23 mouse cellular contexts compared by ENCODE assay signal in the genomic region with DNA sequence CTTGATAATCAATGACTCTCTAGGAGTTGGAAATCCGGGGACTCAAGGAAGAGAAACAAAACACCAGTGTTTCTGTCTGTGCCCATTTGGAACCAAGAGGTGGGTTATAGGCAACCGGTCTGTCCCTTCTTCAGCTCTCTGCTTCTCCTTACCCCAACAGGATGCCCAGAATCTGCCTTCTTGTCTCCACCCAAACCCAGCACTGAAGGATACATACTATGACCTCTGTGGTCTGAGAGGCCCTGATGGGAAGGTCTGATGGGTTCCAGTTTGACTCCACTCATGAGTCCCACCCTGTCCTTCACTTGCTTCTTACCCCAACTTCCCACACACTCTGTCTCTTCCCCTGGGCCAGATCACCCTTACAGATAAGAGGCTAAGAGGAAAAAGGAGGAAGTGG. TPM values are rescaled to one million over a fixed set of nuclear protein-coding genes. Genes with fewer than 3 reads are reported as not detected.
A peak's percentile ranks its signal among the peaks of the same experiment; 100 is the strongest.
DNase-seq lines count a peak whose midpoint lies in the region; ATAC-seq and TF ChIP-seq lines count a peak whose summit lies in the region.
"Had no signal": no experiment of that assay in that cellular context is flagged by ENCODE, and none has a peak within 500 bp of the region (broad histone marks: within the 10 kb centered on the region; RNA-seq: fewer than 3 reads in every experiment).

No protein-coding gene starts in this region.

- intact Hi-C loops in left cerebral cortex, postnatal 25 days (cut with DNase I), result no loop called here

- 88% methylated on average over 2 of the region's 2 CpGs for WGBS in midbrain, embryonic 11.5 days
- 80% methylated on average over 2 of the region's 2 CpGs for WGBS in midbrain, postnatal 0 days
- 80% methylated on average over 2 of the region's 2 CpGs for WGBS in intestine, embryonic 14.5 days
- 72% methylated on average over 2 of the region's 2 CpGs for WGBS in intestine, postnatal 0 days

- TF ChIP-seq CTCF in midbrain, postnatal 0 days (IDR thresholded peaks at IDR 0.05), result no peak
- TF ChIP-seq CTCF in intestine, postnatal 0 days (IDR thresholded peaks at IDR 0.05; ENCODE audit: low read depth), result no peak

- H3K36me3 ChIP-seq in midbrain, embryonic 11.5 days (ENCODE audit: control insufficient read depth, insufficient read depth, low read length), result no peaks in the 10 kb centered on the region
- no peaks in the 10 kb centered on the region for H3K36me3 ChIP-seq in midbrain, postnatal 0 days (ENCODE audit: insufficient read depth, low read length)
- H3K36me3 ChIP-seq in intestine, embryonic 14.5 days (ENCODE audit: control insufficient read depth, insufficient read depth, low read length), result no peaks in the 10 kb centered on the region
- H3K36me3 ChIP-seq in intestine, postnatal 0 days (ENCODE audit: control insufficient read depth, insufficient read depth), result no peaks in the 10 kb centered on the region
- H3K36me3 ChIP-seq: hindbrain, embryonic 12.5 days; hindbrain, embryonic 15.5 days had no signal

- no peak overlapping the region for H3K27ac ChIP-seq in midbrain, embryonic 11.5 days (ENCODE audit: low read depth, low read length)
- no peak overlapping the region for H3K27ac ChIP-seq in midbrain, postnatal 0 days (ENCODE audit: low read depth, low read length)
- no peak overlapping the region for H3K27ac ChIP-seq in intestine, embryonic 14.5 days (ENCODE audit: low read depth)
- H3K27ac ChIP-seq in intestine, postnatal 0 days (ENCODE audit: low read depth, low read length), result no peak overlapping the region
- H3K27ac ChIP-seq: heart, adult 2 months; hindbrain, embryonic 12.5 days; hindbrain, embryonic 15.5 days had no signal

- no peaks in the 10 kb centered on the region for H3K9me3 ChIP-seq in midbrain, embryonic 11.5 days (ENCODE audit: control insufficient read depth, low read length)
- H3K9me3 ChIP-seq in midbrain, postnatal 0 days (ENCODE audit: low read length), result no peaks in the 10 kb centered on the region
- no peaks in the 10 kb centered on the region for H3K9me3 ChIP-seq in intestine, embryonic 14.5 days (ENCODE audit: control insufficient read depth, low read length)
- no peaks in the 10 kb centered on the region for H3K9me3 ChIP-seq in intestine, postnatal 0 days (ENCODE audit: control insufficient read depth)
- H3K9me3 ChIP-seq: G1E; hindbrain, embryonic 12.5 days; hindbrain, embryonic 15.5 days had no signal

- no peak for ATAC-seq in midbrain, embryonic 11.5 days (ENCODE audit: low FRiP score)
- ATAC-seq in midbrain, postnatal 0 days (ENCODE audit: low FRiP score), result no peak
- ATAC-seq in intestine, embryonic 14.5 days (replicated peaks; ENCODE audit: low FRiP score, low TSS enrichment, low read depth), result no peak
- ATAC-seq in intestine, postnatal 0 days, result no peak
- ATAC-seq: forebrain, embryonic 14.5 days; forebrain, postnatal 0 days had no signal

- DNase-seq in midbrain, embryonic 11.5 days (ENCODE audit: low spot score, missing footprints), result peak; percentile 61
- no peak for DNase-seq in midbrain, postnatal 0 days (ENCODE audit: low spot score)
- DNase-seq in intestine, embryonic 14.5 days (ENCODE audit: low spot score), result peak; percentile 16
- DNase-seq in left cerebral cortex, postnatal 25 days (ENCODE audit: low spot score in 2 of 2), result no peak
- no peak for DNase-seq in thymus, postnatal 14 days
- DNase-seq: adrenal gland, adult 2 months; adrenal gland, postnatal 14 days; B cell, adult 2 months; cerebellum, adult 11-12 months; cerebellum, adult 8-10 months; cerebellum, postnatal 14 days; forebrain, postnatal 0 days; gastrocnemius, adult 2 months; gastrocnemius, postnatal 25 days; heart, adult 2 months; kidney, adult 11 months had no signal

- H3K4me1 ChIP-seq in midbrain, embryonic 11.5 days (ENCODE audit: control insufficient read depth, insufficient read depth, low read length), result peaks cover 7% of the 10 kb centered on the region; the same call in 1 of the 2 replicates
- no peaks in the 10 kb centered on the region for H3K4me1 ChIP-seq in midbrain, postnatal 0 days (ENCODE audit: insufficient read depth, low read length)
- H3K4me1 ChIP-seq in intestine, embryonic 14.5 days (replicated peaks; ENCODE audit: control insufficient read depth, insufficient read depth, low read length), result peaks cover 9% of the 10 kb centered on the region; the same call in 1 of the 2 replicates
- H3K4me1 ChIP-seq in intestine, postnatal 0 days (replicated peaks; ENCODE audit: control insufficient read depth, insufficient read depth, low read length), result 0 out of 2 replicates have a peak, but pooled peaks cover 3% of the 10 kb centered on the region

- H3K4me3 ChIP-seq in midbrain, embryonic 11.5 days (ENCODE audit: low read depth, low read length), result no peak overlapping the region
- H3K4me3 ChIP-seq in midbrain, postnatal 0 days (ENCODE audit: low read depth, low read length), result no peak overlapping the region
- no peak overlapping the region for H3K4me3 ChIP-seq in intestine, embryonic 14.5 days (ENCODE audit: low read depth, low read length)
- H3K4me3 ChIP-seq in intestine, postnatal 0 days (ENCODE audit: low read depth, low read length), result no peak overlapping the region
- H3K4me3 ChIP-seq: gastrocnemius, adult 2 months; heart, adult 2 months; hindbrain, embryonic 12.5 days; hindbrain, embryonic 15.5 days had no signal

- H3K9ac ChIP-seq in midbrain, embryonic 11.5 days (ENCODE audit: low read length), result no peak overlapping the region
- no peak overlapping the region for H3K9ac ChIP-seq in midbrain, postnatal 0 days (replicated peaks; ENCODE audit: low read length, poor library complexity, severe bottlenecking)
- H3K9ac ChIP-seq in intestine, embryonic 14.5 days (ENCODE audit: low read length), result no peak overlapping the region
- H3K9ac ChIP-seq in intestine, postnatal 0 days (ENCODE audit: low read depth, low read length), result no peak overlapping the region
- H3K9ac ChIP-seq: forebrain, postnatal 0 days; hindbrain, embryonic 12.5 days; hindbrain, embryonic 15.5 days had no signal

- H3K27me3 ChIP-seq in midbrain, embryonic 11.5 days (ENCODE audit: control insufficient read depth, insufficient read depth, low read length), result peaks cover 35% of the 10 kb centered on the region
- peaks cover 26% of the 10 kb centered on the region for H3K27me3 ChIP-seq in midbrain, postnatal 0 days (ENCODE audit: insufficient read depth, low read length)
- H3K27me3 ChIP-seq in intestine, embryonic 14.5 days (replicated peaks; ENCODE audit: control insufficient read depth, insufficient read depth, low read length), result peaks cover 24% of the 10 kb centered on the region
- H3K27me3 ChIP-seq in intestine, postnatal 0 days (replicated peaks; ENCODE audit: control insufficient read depth, insufficient read depth, low read length), result no peaks in the 10 kb centered on the region

- H3K4me2 ChIP-seq in midbrain, embryonic 11.5 days, result no peak overlapping the region
- H3K4me2 ChIP-seq in midbrain, postnatal 0 days (ENCODE audit: low read depth, low read length, poor library complexity, severe bottlenecking), result no peak overlapping the region
- H3K4me2 ChIP-seq in intestine, embryonic 14.5 days (ENCODE audit: low read length), result no peak overlapping the region
- H3K4me2 ChIP-seq in intestine, postnatal 0 days (replicated peaks; ENCODE audit: low read depth), result 0 out of 2 replicates have a peak overlapping the region, but pooled peaks have one; percentile 24
- H3K4me2 ChIP-seq: heart, embryonic 11.5 days; hindbrain, embryonic 12.5 days; hindbrain, embryonic 15.5 days had no signal

RNA-seq across cellular contexts. Expression of a gene that starts 4.9 kb away (rescaled TPM):
- 1.1 and 3.0 TPM in 2 replicates for polyA plus RNA-seq in midbrain, embryonic 11.5 days (2014; fragmentation: Nextera tagmentation; extraction: Ambion mirVana)
- total RNA-seq in midbrain, postnatal 0 days (2014; rRNA removed), result not detected in 2 replicates
- 0.27 TPM in 1 of 2 replicates, not detected in the other for polyA plus RNA-seq in midbrain, postnatal 0 days (2015; fragmentation: Nextera tagmentation; extraction: Ambion mirVana)
- 73.1 and 74.5 TPM in 2 replicates for polyA plus RNA-seq in intestine, embryonic 14.5 days (2014; fragmentation: Nextera tagmentation; extraction: Ambion mirVana)
- polyA plus RNA-seq in intestine, postnatal 0 days (2015; fragmentation: Nextera tagmentation; extraction: Ambion mirVana), result 28.9 TPM in 2 replicates
- not detected for total RNA-seq in left cerebral cortex, postnatal 25 days (2021)
- total RNA-seq: CH12.LX; forebrain, postnatal 0 days had no signal
- polyA plus RNA-seq: forebrain, postnatal 0 days had no signal

RNA-seq across cellular contexts. Expression of a gene that starts 22.1 kb away (rescaled TPM):
- polyA plus RNA-seq in midbrain, embryonic 11.5 days (2014; fragmentation: Nextera tagmentation; extraction: Ambion mirVana), result 16.7 and 18.7 TPM in 2 replicates
- total RNA-seq in midbrain, postnatal 0 days (2014; rRNA removed), result 15.5 and 16.6 TPM in 2 replicates
- 17.1 and 19.5 TPM in 2 replicates for polyA plus RNA-seq in midbrain, postnatal 0 days (2015; fragmentation: Nextera tagmentation; extraction: Ambion mirVana)
- 29.7 and 35.7 TPM in 2 replicates for polyA plus RNA-seq in intestine, embryonic 14.5 days (2014; fragmentation: Nextera tagmentation; extraction: Ambion mirVana)
- polyA plus RNA-seq in intestine, postnatal 0 days (2015; fragmentation: Nextera tagmentation; extraction: Ambion mirVana), result 8.8 and 9.1 TPM in 2 replicates
- total RNA-seq in left cerebral cortex, postnatal 25 days (2021), result 1 to 10 TPM; 4.9 to 5.4 TPM

RNA-seq across cellular contexts. Expression of a gene that starts 46.0 kb away (rescaled TPM):
- 8.0 and 9.3 TPM in 2 replicates for polyA plus RNA-seq in midbrain, embryonic 11.5 days (2014; fragmentation: Nextera tagmentation; extraction: Ambion mirVana)
- total RNA-seq in midbrain, postnatal 0 days (2014; rRNA removed), result 188 and 214 TPM in 2 replicates
- polyA plus RNA-seq in midbrain, postnatal 0 days (2015; fragmentation: Nextera tagmentation; extraction: Ambion mirVana), result 38.6 and 46.2 TPM in 2 replicates
- 3.2 and 3.3 TPM in 2 replicates for polyA plus RNA-seq in intestine, embryonic 14.5 days (2014; fragmentation: Nextera tagmentation; extraction: Ambion mirVana)
- polyA plus RNA-seq in intestine, postnatal 0 days (2015; fragmentation: Nextera tagmentation; extraction: Ambion mirVana), result 1.0 and 1.3 TPM in 2 replicates
- total RNA-seq in left cerebral cortex, postnatal 25 days (2021), result 100 to 1,000 TPM; 303 to 336 TPM

RNA-seq across cellular contexts. Expression of a gene that starts 59.8 kb away (rescaled TPM):
- polyA plus RNA-seq in midbrain, embryonic 11.5 days (2014; fragmentation: Nextera tagmentation; extraction: Ambion mirVana), result 100 and 104 TPM in 2 replicates
- total RNA-seq in midbrain, postnatal 0 days (2014; rRNA removed), result 35.5 and 37.7 TPM in 2 replicates
- 40.5 and 42.6 TPM in 2 replicates for polyA plus RNA-seq in midbrain, postnatal 0 days (2015; fragmentation: Nextera tagmentation; extraction: Ambion mirVana)
- 64.8 and 70.6 TPM in 2 replicates for polyA plus RNA-seq in intestine, embryonic 14.5 days (2014; fragmentation: Nextera tagmentation; extraction: Ambion mirVana)
- polyA plus RNA-seq in intestine, postnatal 0 days (2015; fragmentation: Nextera tagmentation; extraction: Ambion mirVana), result 18.3 and 22.1 TPM in 2 replicates
- total RNA-seq in left cerebral cortex, postnatal 25 days (2021), result 10 to 100 TPM; 32.9 to 35.7 TPM

Comparison
In these comparisons a context has a peak if more than half of its experiments do, and no peak if none do; other contexts are left out.
1. DNase-seq: peak in midbrain, embryonic 11.5 days (single experiment) and intestine, embryonic 14.5 days (single experiment); none in midbrain, postnatal 0 days (single experiment), left cerebral cortex, postnatal 25 days (0 of 2) and thymus, postnatal 14 days (single experiment).